Mouse (Mus musculus): ENCODE measurements at regions not wholly inside any gene's neighbourhood (a gene's known extent, or its start where the extent isn't known, plus 50 kb on each side); places are given as distances from the start of the nearest gene placed in this dataset.

- no peak for DNase-seq (ENCODE audit: low spot score in 2 of 2)
These were observed 86.5 kb upstream of the Serbp1 start for GRCm38 (mm10) chr6:67151515-67151914.

GRCm38 (mm10) chr6:67149425-67149824, 88.6 kb upstream of the Serbp1 start:
- DNase-seq (ENCODE audit: low spot score in 2 of 2) = no peak

- DNase-seq (ENCODE audit: low spot score in 2 of 2) = no peak
These were observed 91.3 kb upstream of the Serbp1 start for GRCm38 (mm10) chr6:67146708-67147107.

GRCm38 (mm10) chr6:67145969-67146368, 92.0 kb upstream of the Serbp1 start:
- DNase-seq (ENCODE audit: low spot score in 2 of 2) = no peak

- DNase-seq (ENCODE audit: low spot score in 2 of 2) = no peak
These were observed 92.8 kb upstream of the Serbp1 start for GRCm38 (mm10) chr6:67144946-67145716.

GRCm38 (mm10) chr6:67142179-67142578, 95.8 kb upstream of the Serbp1 start:
- DNase-seq (ENCODE audit: low spot score in 2 of 2) = peak; percentile 24 to 49

- no peak for DNase-seq (ENCODE audit: low spot score in 2 of 2)
These were observed 97.2 kb upstream of the Serbp1 start for GRCm38 (mm10) chr6:67140645-67141250.

- no peak for DNase-seq (ENCODE audit: low spot score in 2 of 2)
These were observed 99.0 kb upstream of the Serbp1 start for GRCm38 (mm10) chr6:67139012-67139375.

GRCm38 (mm10) chr6:67138302-67139011, 99.5 kb upstream of the Serbp1 start:
- no peak for DNase-seq (ENCODE audit: low spot score in 2 of 2)

- no peak for DNase-seq (ENCODE audit: low spot score in 2 of 2)
These were observed 100.2 kb upstream of the Gadd45a start for GRCm38 (mm10) chr6:67137482-67137881.

- peak; percentile 45 to 58 for DNase-seq (ENCODE audit: low spot score in 2 of 2)
These were observed 97.7 kb upstream of the Gadd45a start for GRCm38 (mm10) chr6:67134915-67135314.

GRCm38 (mm10) chr6:67130540-67131301, 93.5 kb upstream of the Gadd45a start:
- DNase-seq (ENCODE audit: low spot score in 2 of 2) = no peak

- DNase-seq (ENCODE audit: low spot score in 2 of 2) = no peak
These were observed 92.4 kb upstream of the Gadd45a start for GRCm38 (mm10) chr6:67129626-67130025.

GRCm38 (mm10) chr6:67128503-67129463, 91.5 kb upstream of the Gadd45a start:
- DNase-seq (ENCODE audit: low spot score in 2 of 2) = peak; percentile 39 to 40

GRCm38 (mm10) chr6:67127727-67128126, 90.5 kb upstream of the Gadd45a start:
- DNase-seq (ENCODE audit: low spot score in 2 of 2) = no peak

GRCm38 (mm10) chr6:67125715-67126312, 88.6 kb upstream of the Gadd45a start:
- no peak for DNase-seq (ENCODE audit: low spot score in 2 of 2)

- no peak for DNase-seq (ENCODE audit: low spot score in 2 of 2)
These were observed 86.8 kb upstream of the Gadd45a start for GRCm38 (mm10) chr6:67124089-67124488.

- DNase-seq (ENCODE audit: low spot score in 2 of 2) = no peak
These were observed 85.8 kb upstream of the Gadd45a start for GRCm38 (mm10) chr6:67123071-67123470.

- DNase-seq (ENCODE audit: low spot score in 2 of 2) = no peak
These were observed 79.0 kb upstream of the Gadd45a start for GRCm38 (mm10) chr6:67116306-67116705.

GRCm38 (mm10) chr6:67115505-67116303, 78.4 kb upstream of the Gadd45a start:
- DNase-seq (ENCODE audit: low spot score in 2 of 2) = no peak

Data from frontal cortex, postnatal 36 days (tissue).